Mouse (Mus musculus): ENCODE data around the gene Cpn2.

The Cpn2 gene

GRCm38 (mm10) chr16:30267359-30267758 lies at the start of gene Cpn2:
TSS of gene Cpn2 (minus strand) at chr16:30267499.
- DNase-seq (ENCODE audit: low read depth, low spot score): no peak

GRCm38 (mm10) chr16:30314236-30314635 lies 46.9 kb upstream of the Cpn2 start:
- DNase-seq (ENCODE audit: low read depth, low spot score): peak; percentile 35

GRCm38 (mm10) chr16:30310647-30311046 lies 43.3 kb upstream of the Cpn2 start, which contains the start of gene Gp5:
TSS of gene Gp5 (minus strand) at chr16:30310779.
- DNase-seq (ENCODE audit: low read depth, low spot score): no peak

GRCm38 (mm10) chr16:30310171-30310515 lies 42.8 kb upstream of the Cpn2 start:
- DNase-seq (ENCODE audit: low read depth, low spot score): no peak

GRCm38 (mm10) chr16:30309395-30310170 lies 42.3 kb upstream of the Cpn2 start:
- no peak for DNase-seq (ENCODE audit: low read depth, low spot score)

GRCm38 (mm10) chr16:30308616-30309394 lies 41.5 kb upstream of the Cpn2 start:
- peak; percentile 68 for DNase-seq (ENCODE audit: low read depth, low spot score)

- no peak for DNase-seq (ENCODE audit: low read depth, low spot score)
Measured at GRCm38 (mm10) chr16:30307961-30308615, 40.8 kb upstream of the Cpn2 start.

GRCm38 (mm10) chr16:30307306-30307705 lies 40.0 kb upstream of the Cpn2 start:
- DNase-seq (ENCODE audit: low read depth, low spot score): no peak

GRCm38 (mm10) chr16:30306102-30306501 lies 38.8 kb upstream of the Cpn2 start:
- no peak for DNase-seq (ENCODE audit: low read depth, low spot score)

- DNase-seq (ENCODE audit: low read depth, low spot score): no peak
Measured at GRCm38 (mm10) chr16:30304236-30304635, 36.9 kb upstream of the Cpn2 start.

GRCm38 (mm10) chr16:30303411-30303810 lies 36.1 kb upstream of the Cpn2 start:
- DNase-seq (ENCODE audit: low read depth, low spot score): no peak

- no peak for DNase-seq (ENCODE audit: low read depth, low spot score)
Measured at GRCm38 (mm10) chr16:30302686-30303085, 35.4 kb upstream of the Cpn2 start.

- DNase-seq (ENCODE audit: low read depth, low spot score): no peak
Measured at GRCm38 (mm10) chr16:30299711-30300277, 32.5 kb upstream of the Cpn2 start.

GRCm38 (mm10) chr16:30297450-30297849 lies 30.2 kb upstream of the Cpn2 start:
- DNase-seq (ENCODE audit: low read depth, low spot score): no peak

- DNase-seq (ENCODE audit: low read depth, low spot score): no peak
Measured at GRCm38 (mm10) chr16:30296601-30297275, 29.4 kb upstream of the Cpn2 start.

GRCm38 (mm10) chr16:30295106-30295505 lies 27.8 kb upstream of the Cpn2 start:
- no peak for DNase-seq (ENCODE audit: low read depth, low spot score)

- DNase-seq (ENCODE audit: low read depth, low spot score): no peak
Measured at GRCm38 (mm10) chr16:30290436-30290835, 23.1 kb upstream of the Cpn2 start.

- DNase-seq (ENCODE audit: low read depth, low spot score): no peak
Measured at GRCm38 (mm10) chr16:30285701-30286100, 18.4 kb upstream of the Cpn2 start.

- DNase-seq (ENCODE audit: low read depth, low spot score): no peak
Measured at GRCm38 (mm10) chr16:30283743-30284337, 16.5 kb upstream of the Cpn2 start.

GRCm38 (mm10) chr16:30282844-30283495 lies 15.7 kb upstream of the Cpn2 start, which contains the start of gene Lrrc15:
TSS of gene Lrrc15 (minus strand) at chr16:30283256.
- DNase-seq (ENCODE audit: low read depth, low spot score): no peak

All from telencephalon, adult 2 months (tissue).